Comparison of ENCODE assay signal across 18 mouse cellular contexts in the genomic region with DNA sequence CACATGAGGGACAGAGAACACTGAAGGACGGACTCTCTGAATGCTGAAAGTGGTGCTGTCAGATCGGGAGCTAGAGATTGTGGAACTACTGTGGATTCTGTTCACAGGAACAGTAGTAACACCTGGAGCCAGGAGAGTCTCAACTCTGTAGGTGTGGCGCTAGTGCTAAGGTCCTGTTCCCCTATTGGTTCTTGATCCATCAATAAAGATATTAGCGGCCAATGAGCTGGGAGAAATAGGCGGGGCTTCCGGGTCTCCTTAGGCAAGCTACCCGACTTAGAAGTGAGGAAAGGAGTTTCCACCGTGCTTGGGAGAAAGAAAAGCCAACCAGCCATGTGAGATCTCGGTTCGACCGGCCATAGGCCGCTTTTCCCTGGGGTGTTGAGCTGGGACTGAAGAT. TPM values are rescaled to one million over a fixed set of nuclear protein-coding genes. Genes with fewer than 3 reads are reported as not detected.
DNase-seq lines count a peak whose midpoint lies in the region; ATAC-seq and TF ChIP-seq lines count a peak whose summit lies in the region.
"Had no signal": no experiment of that assay in that cellular context is flagged by ENCODE, and none has a peak within 500 bp of the region (broad histone marks: within the 10 kb centered on the region; RNA-seq: fewer than 3 reads in every experiment).

No protein-coding gene starts in this region.

- peak; percentile 32; the same call in 1 of the 2 replicates for ATAC-seq in lung, postnatal 0 days
- no peak for ATAC-seq in limb, embryonic 11.5 days (ENCODE audit: insufficient number of reproducible peaks, low FRiP score, low TSS enrichment, low read depth)
- ATAC-seq in stomach, postnatal 0 days (ENCODE audit: low FRiP score, low TSS enrichment): peak; percentile 53
- ATAC-seq: hindbrain, embryonic 16.5 days had no signal

- H3K4me2 ChIP-seq in lung, postnatal 0 days (replicated peaks; ENCODE audit: low read depth, low read length): no peak overlapping the region
- H3K4me2 ChIP-seq in limb, embryonic 11.5 days (ENCODE audit: low read depth, severe bottlenecking): no peak overlapping the region
- no peak overlapping the region for H3K4me2 ChIP-seq in stomach, postnatal 0 days (replicated peaks; ENCODE audit: low read depth)
- H3K4me2 ChIP-seq: kidney, embryonic 15.5 days; neural tube, embryonic 13.5 days had no signal

- H3K4me1 ChIP-seq in lung, postnatal 0 days (ENCODE audit: insufficient read depth, low read depth, low read length): no peaks in the 10 kb centered on the region
- no peaks in the 10 kb centered on the region for H3K4me1 ChIP-seq in limb, embryonic 11.5 days (ENCODE audit: control insufficient read depth, insufficient read depth, low read length)
- no peaks in the 10 kb centered on the region for H3K4me1 ChIP-seq in stomach, postnatal 0 days (replicated peaks; ENCODE audit: control insufficient read depth, insufficient read depth)
- H3K4me1 ChIP-seq: neural tube, embryonic 13.5 days had no signal

- H3K27ac ChIP-seq in lung, postnatal 0 days (ENCODE audit: low read length): no peak overlapping the region
- no peak overlapping the region; the same call in 1 of the 2 replicates for H3K27ac ChIP-seq in limb, embryonic 11.5 days (replicated peaks; ENCODE audit: low read depth, low read length)
- no peak overlapping the region for H3K27ac ChIP-seq in stomach, postnatal 0 days (replicated peaks)
- H3K27ac ChIP-seq: kidney, embryonic 15.5 days; layer of hippocampus, adult 2 months; neural tube, embryonic 13.5 days had no signal

- H3K9me3 ChIP-seq in lung, postnatal 0 days (ENCODE audit: low read length): no peaks in the 10 kb centered on the region
- H3K9me3 ChIP-seq in limb, embryonic 11.5 days (ENCODE audit: control insufficient read depth, low read length): peaks cover 3% of the 10 kb centered on the region; the same call in 1 of the 2 replicates
- no peaks in the 10 kb centered on the region for H3K9me3 ChIP-seq in stomach, postnatal 0 days (ENCODE audit: control insufficient read depth, low read length)
- H3K9me3 ChIP-seq: kidney, embryonic 15.5 days; neural tube, embryonic 13.5 days had no signal

- 26% methylated on average over 12 of the region's 12 CpGs for whole genome bisulfite sequencing in lung, postnatal 0 days
- WGBS in limb, embryonic 11.5 days: 19% methylated on average over 12 of the region's 12 CpGs
- WGBS in stomach, postnatal 0 days: 24% methylated on average over 12 of the region's 12 CpGs

- no peak overlapping the region for H3K4me3 ChIP-seq in lung, postnatal 0 days (ENCODE audit: low read depth, low read length)
- no peak overlapping the region for H3K4me3 ChIP-seq in limb, embryonic 11.5 days (ENCODE audit: low read depth, low read length)
- H3K4me3 ChIP-seq in stomach, postnatal 0 days (ENCODE audit: low read depth, low read length): no peak overlapping the region
- H3K4me3 ChIP-seq: kidney, embryonic 15.5 days; layer of hippocampus, adult 2 months; neural tube, embryonic 13.5 days had no signal

- no peaks in the 10 kb centered on the region for H3K27me3 ChIP-seq in lung, postnatal 0 days (replicated peaks; ENCODE audit: insufficient read depth, low read length)
- H3K27me3 ChIP-seq in limb, embryonic 11.5 days (ENCODE audit: control insufficient read depth, insufficient read depth, low read length): no peaks in the 10 kb centered on the region
- H3K27me3 ChIP-seq in stomach, postnatal 0 days (ENCODE audit: control insufficient read depth, insufficient read depth, low read length): no peaks in the 10 kb centered on the region
- H3K27me3 ChIP-seq: kidney, embryonic 15.5 days; neural tube, embryonic 13.5 days had no signal

- peak; percentile 19 for DNase-seq in lung, postnatal 0 days (ENCODE audit: low spot score)
- DNase-seq in lung, postnatal 25 days (ENCODE audit: low spot score): no peak
- peak; percentile 89 for DNase-seq in ZHBTc4 (ENCODE audit: low read depth, low spot score)
- DNase-seq in limb, embryonic 11.5 days (ENCODE audit: low spot score): peak; percentile 41
- peak; percentile 66 for DNase-seq in stomach, postnatal 0 days (ENCODE audit: low spot score)
- DNase-seq in urinary bladder, adult 18-20 months (ENCODE audit: low spot score in 2 of 2): no peak
- no peak for DNase-seq in ovary, postnatal 36 days (ENCODE audit: low spot score)
- DNase-seq: adrenal gland, postnatal 14 days; cerebellum, adult 9-11 months; heart, adult 18-20 months; heart, postnatal 10 days had no signal

- no peaks in the 10 kb centered on the region for H3K36me3 ChIP-seq in lung, postnatal 0 days (ENCODE audit: insufficient read depth, low read length)
- no peaks in the 10 kb centered on the region for H3K36me3 ChIP-seq in limb, embryonic 11.5 days (ENCODE audit: control insufficient read depth, insufficient read depth, low read length)
- no peaks in the 10 kb centered on the region for H3K36me3 ChIP-seq in stomach, postnatal 0 days (ENCODE audit: control insufficient read depth, insufficient read depth, low read length)
- H3K36me3 ChIP-seq: kidney, embryonic 15.5 days; neural tube, embryonic 13.5 days had no signal

- H3K9ac ChIP-seq in lung, postnatal 0 days (replicated peaks; ENCODE audit: low read depth): no peak overlapping the region
- no peak overlapping the region for H3K9ac ChIP-seq in limb, embryonic 11.5 days (ENCODE audit: low read length)
- no peak overlapping the region for H3K9ac ChIP-seq in stomach, postnatal 0 days (ENCODE audit: low read length)
- H3K9ac ChIP-seq: kidney, embryonic 15.5 days; neural tube, embryonic 13.5 days had no signal

- no peak for TF ChIP-seq EP300 in lung, postnatal 0 days (IDR thresholded peaks at IDR 0.05)
- no peak for TF ChIP-seq EP300 in stomach, postnatal 0 days (optimal IDR thresholded peaks at IDR 0.05)

- TF ChIP-seq CTCF in lung, postnatal 0 days (IDR thresholded peaks at IDR 0.05): no peak
- no peak for TF ChIP-seq CTCF in stomach, postnatal 0 days (IDR thresholded peaks at IDR 0.05; ENCODE audit: low read depth)

RNA-seq across cellular contexts. Expression of gene Slc2a7, which starts 4.5 kb away (rescaled TPM):
- not detected in 2 replicates for polyA plus RNA-seq in lung, postnatal 0 days (2015; fragmentation: Nextera tagmentation; extraction: Ambion mirVana)
- not detected in 2 replicates for polyA plus RNA-seq in limb, embryonic 11.5 days (2014; fragmentation: Nextera tagmentation; extraction: Ambion mirVana)
- 0.24 TPM in 1 of 2 replicates, not detected in the other for polyA plus RNA-seq in stomach, postnatal 0 days (2015; fragmentation: Nextera tagmentation; extraction: Ambion mirVana)
- polyA plus RNA-seq: hindbrain, embryonic 16.5 days; kidney, embryonic 15.5 days; midbrain, postnatal 0 days; neural tube, embryonic 13.5 days; spleen, adult 2 months; thymus, postnatal 0 days had no signal

RNA-seq across cellular contexts. Expression of gene Slc2a5, which starts 25.2 kb away (rescaled TPM):
- polyA plus RNA-seq in lung, postnatal 0 days (2015; fragmentation: Nextera tagmentation; extraction: Ambion mirVana): 0.23 and 0.60 TPM in 2 replicates
- polyA plus RNA-seq in limb, embryonic 11.5 days (2014; fragmentation: Nextera tagmentation; extraction: Ambion mirVana): 1.1 and 1.8 TPM in 2 replicates
- 0.76 and 0.80 TPM in 2 replicates for polyA plus RNA-seq in stomach, postnatal 0 days (2015; fragmentation: Nextera tagmentation; extraction: Ambion mirVana)

RNA-seq across cellular contexts. Expression of gene Car6, which starts 56.9 kb away (rescaled TPM):
- polyA plus RNA-seq in lung, postnatal 0 days (2015; fragmentation: Nextera tagmentation; extraction: Ambion mirVana): 0.27 and 0.32 TPM in 2 replicates
- polyA plus RNA-seq in limb, embryonic 11.5 days (2014; fragmentation: Nextera tagmentation; extraction: Ambion mirVana): 0.09 and 0.34 TPM in 2 replicates
- polyA plus RNA-seq in stomach, postnatal 0 days (2015; fragmentation: Nextera tagmentation; extraction: Ambion mirVana): 0.06 TPM in 1 of 2 replicates, not detected in the other
- polyA plus RNA-seq: hindbrain, embryonic 16.5 days; kidney, embryonic 15.5 days; midbrain, postnatal 0 days; neural tube, embryonic 13.5 days; spleen, adult 2 months had no signal

RNA-seq across cellular contexts. Expression of gene Gpr157, which starts 57.1 kb away (rescaled TPM):
- 1.6 TPM in 2 replicates for polyA plus RNA-seq in lung, postnatal 0 days (2015; fragmentation: Nextera tagmentation; extraction: Ambion mirVana)
- polyA plus RNA-seq in limb, embryonic 11.5 days (2014; fragmentation: Nextera tagmentation; extraction: Ambion mirVana): 0.29 and 0.47 TPM in 2 replicates
- polyA plus RNA-seq in stomach, postnatal 0 days (2015; fragmentation: Nextera tagmentation; extraction: Ambion mirVana): 0.55 and 0.75 TPM in 2 replicates

Comparison
In these comparisons a context has a peak if more than half of its experiments do, and no peak if none do; other contexts are left out.
1. DNase-seq: peak in lung, postnatal 0 days (single experiment), ZHBTc4 (single experiment), limb, embryonic 11.5 days (single experiment) and stomach, postnatal 0 days (single experiment); none in lung, postnatal 25 days (single experiment), urinary bladder, adult 18-20 months (0 of 2) and ovary, postnatal 36 days (single experiment).